Mouse (Mus musculus) layer of hippocampus, adult 8-10 months (tissue): ENCODE results near the gene Eno4. TPM values are rescaled to one million over a fixed set of nuclear protein-coding genes. Genes with fewer than 3 reads are reported as not detected.

Experiments used
- DNase-seq, 2 experiments: peaks; one replicate each; pipeline ENCODE4 v3.0.0; 2022; ENCODE audit warnings: low spot score in 2 of 2
- microRNA-seq, 2 experiments: library from miRNA; unstranded; fragments of <30 nt; microRNA quantifications; one replicate each; pipeline ENCODE4 v1.2.0; 2022
- total RNA-seq, 4 experiments: library from RNA; stranded (reverse); gene quantifications; 2 replicates each; pipeline ENCODE4 v1.2.4; 2022

Gene Eno4
- total RNA-seq, 4 experiments from 2014 or later, result 1.8 to 2.2 (median 1.9) TPM

DNA sequence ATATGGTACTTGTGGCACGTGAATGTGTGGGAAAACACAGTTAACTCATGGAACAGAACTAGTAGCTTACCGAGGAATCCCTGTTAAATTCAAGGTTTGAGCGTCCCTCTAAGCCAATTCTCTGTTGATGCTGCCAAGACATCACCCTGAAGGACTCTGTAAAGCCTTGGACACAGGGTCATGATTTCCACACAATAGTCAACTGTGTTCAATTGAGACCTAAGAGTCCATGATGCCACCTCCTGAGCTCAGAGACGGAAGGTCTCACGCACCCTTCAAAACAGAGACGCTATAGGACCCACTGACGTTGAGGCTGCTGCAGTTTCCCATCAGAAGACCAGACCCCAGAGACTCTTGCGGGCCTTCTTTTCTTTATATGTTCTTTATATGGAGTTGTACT, 30.9 kb downstream of the Eno4 start:
- no peak for DNase-seq

DNA sequence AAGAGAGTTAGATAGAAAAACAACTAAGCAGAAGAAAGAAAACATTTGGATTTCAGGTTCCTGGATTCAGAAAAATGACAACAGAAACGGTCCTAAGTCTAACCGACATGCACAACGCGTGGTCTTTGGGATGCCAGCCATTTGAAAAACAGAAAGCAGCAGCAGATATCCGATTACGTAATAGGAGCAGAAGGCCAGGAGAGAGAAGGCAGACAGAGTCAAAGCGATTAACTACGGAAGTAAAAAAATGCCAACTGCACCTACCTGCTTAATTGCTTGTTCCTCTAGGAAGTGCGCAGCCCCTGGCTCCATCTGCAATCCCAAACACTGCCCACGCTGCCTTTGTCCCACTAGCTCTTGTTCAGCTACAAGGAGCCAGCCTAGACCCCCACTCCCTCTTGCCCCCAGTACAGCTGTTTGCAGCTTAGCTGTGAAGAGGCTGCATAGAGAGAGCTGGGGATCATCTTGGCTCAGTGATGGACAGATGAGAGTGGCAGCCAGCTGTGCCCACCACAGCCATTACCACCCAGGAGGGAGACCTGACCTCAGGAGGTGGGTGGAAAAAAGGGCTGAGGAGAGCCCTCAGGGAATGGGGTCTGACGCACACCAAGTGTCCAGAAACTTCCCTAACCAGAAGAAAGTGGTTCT, 32.1 kb downstream of the Eno4 start:
- peak in 1 of 2 experiments; percentile 15 for DNase-seq

DNA sequence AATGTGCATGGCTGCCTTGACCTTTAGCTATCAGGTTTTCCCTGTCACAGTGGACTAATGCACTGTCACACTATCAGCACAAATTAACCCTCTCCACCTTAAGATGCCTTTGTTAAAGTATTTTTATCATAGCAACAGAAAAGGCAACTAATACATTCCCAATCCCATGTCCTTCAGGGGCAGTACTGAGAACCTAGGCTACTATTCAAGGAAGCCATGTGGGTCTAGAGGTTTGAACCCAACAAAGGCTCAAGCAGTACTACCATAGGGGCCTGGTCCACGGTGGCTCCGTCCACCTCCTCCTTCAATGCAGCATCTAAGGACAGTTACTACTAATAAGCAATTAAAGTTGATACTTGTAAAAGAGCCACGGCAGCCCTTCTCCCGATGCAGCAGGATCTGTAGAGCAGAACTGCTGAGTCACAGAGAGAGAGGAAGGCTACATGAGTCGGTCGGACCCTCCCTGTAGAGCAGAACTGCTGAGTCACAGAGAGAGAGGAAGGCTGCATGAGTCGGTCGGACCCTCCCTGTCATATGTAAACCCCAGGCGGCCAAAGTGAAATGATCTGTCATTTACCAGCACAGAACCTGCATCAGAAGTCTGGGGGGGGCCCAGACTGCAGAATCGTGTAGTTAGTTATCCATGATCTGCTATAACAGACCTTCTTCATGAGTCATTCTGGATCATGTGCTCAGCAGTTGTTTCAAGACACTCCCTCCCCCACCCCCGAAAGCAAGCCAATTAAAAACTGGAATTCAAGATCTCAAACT, 35.4 kb downstream of the Eno4 start:
- DNase-seq, result peak; percentile 38 to 55

DNA sequence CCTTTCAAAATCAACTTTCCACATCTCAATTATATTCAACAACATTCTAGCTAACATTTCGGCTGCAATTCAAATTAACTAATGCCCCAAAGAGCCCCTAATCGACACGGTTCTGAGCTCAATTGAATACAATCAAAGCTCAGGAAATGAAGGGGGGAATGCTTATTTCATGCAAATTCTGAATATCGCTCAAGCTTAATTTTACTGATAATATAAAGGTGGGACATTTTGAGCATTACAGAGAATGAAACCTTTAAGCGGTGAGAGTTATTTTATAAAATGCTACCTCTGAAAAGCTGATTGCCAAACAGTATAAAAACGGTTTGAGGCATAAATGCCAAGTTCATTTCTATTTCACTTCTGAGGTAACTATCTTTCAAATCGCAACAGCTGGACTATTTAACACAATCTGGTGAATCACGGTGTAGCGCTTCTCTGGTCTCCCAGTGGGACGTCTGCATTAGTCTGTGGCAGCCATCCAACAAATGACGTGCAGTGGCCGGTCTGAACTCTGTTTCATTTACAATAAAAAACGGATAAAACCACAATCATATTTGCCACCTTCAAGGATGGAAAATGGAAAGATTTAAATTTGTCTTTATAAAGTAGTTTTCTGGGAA, 36.3 kb downstream of the Eno4 start:
- DNase-seq, result no peak

DNA sequence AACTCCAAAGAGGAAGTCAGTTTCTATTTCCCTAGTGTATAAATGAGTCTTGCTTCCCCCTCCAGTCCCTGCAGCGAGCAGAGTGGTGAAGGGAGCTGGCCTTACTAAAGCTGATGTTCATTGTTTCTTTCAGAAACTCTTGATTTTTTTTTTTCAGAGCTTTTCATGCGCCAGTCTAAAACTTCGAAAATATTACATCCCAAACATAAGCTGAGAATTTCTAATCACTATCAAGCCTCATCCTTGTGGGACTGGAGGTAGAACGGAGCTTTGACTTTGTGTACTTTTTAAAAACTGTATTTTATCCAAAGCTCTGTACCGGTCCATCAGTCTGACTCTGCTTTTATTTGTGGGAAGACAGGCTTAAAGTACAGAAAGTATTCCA, 36.8 kb downstream of the Eno4 start:
- DNase-seq, result no peak

DNA sequence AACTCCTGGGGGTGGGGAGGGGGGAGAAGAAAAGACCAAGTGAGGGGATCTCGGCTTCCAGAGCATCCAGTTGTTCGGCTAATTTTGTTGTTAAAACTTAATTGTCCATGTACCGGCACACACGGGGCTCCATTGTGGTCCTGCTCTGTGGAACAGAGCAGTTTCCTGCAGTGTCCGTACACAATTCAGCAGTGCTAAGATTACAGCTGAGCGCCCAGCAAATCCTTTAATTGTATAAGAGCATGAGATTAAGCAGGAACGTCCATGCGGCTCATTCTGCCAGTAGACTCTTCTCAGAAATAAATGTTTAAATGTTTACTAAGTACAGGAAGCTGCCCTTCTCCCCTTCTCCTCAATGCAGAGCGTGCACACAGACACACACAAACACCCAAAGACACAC, 38.3 kb downstream of the Eno4 start:
- DNase-seq, result no peak

DNA sequence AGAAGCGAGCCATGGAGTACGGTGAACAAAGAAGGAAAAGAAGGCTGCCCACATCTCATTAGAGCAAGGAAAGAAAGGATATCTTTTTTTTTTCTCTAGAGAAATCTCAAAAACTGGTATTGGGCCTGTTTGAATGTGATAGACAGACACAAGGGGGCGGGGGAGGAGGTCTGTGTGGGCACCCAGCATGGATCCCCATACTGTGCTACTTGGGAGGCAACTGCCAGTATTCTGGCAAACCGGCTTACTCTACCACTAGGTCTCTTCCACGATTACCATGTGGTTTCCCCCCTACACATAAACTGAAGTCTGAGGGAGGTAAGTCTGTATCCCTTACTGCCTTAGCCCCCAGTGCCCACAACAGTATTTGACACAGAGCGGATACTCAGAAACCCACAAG, 59.6 kb downstream of the Eno4 start:
- peak in 1 of 2 experiments; percentile 21 for DNase-seq

DNA sequence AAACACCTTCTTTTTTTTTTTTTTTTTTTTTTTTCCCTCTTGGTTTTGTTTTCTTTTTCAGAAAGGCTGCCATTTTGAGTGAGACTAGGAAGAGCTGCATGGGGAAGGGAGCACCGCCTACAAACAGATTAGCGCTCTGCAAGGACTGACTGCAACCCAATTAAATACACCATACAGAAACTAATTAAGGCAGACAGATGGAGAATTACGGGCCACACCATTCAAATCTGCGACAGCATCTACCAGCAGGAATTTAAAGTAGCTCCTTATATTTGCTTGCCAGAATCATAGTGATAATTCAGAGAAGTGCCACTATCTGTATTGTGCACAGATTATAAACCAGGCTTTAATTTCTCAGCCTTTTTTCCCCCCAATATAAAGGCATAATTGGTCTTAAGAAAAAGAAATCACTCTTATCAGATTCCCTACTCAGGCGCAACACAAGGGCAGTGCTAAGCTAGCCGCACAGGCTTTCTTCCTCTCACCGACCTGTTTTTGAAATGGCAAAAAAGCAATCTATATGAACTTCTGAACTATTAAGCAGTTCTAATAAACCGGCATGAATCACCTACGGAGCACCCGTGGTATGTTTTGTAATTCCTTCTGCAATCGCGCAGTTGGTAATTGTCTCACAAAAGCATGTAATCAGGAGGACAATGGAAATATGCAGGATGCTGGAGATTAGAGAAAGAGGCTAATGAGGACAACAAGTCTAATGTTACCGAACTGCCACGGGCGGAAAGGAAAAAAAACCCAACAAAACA, 63.5 kb downstream of the Eno4 start:
- DNase-seq, result peak; percentile 61 to 64

DNA sequence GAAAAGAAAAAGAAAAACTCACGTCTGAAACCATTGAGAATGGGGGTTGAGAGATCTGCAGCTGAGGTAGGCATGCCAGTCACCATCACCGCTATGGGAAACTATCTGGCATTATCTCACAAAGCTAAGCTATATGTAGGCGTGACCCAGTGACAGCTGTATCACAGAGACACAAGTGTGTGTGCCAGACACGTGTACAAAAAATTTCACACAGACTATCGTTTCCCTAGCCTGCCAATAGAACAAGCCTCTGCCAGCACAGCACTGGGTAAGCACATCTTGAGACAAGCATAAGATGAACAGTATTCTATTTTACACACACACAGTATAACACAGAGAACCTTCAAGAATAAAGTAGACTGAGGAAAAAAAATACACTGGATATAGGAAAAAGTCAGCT, 67.6 kb downstream of the Eno4 start:
- no peak for DNase-seq

Small RNA genes within 50 kb of the gene (microRNA-seq; reads per million reads assigned to microRNA genes)
- gene Mir3086, result 21.5 to 24.9 reads per million in 2 experiments

Other genes starting within 250 kb of the Eno4 start
- not detected for gene Pnliprp1, start 214.5 kb upstream of the Eno4 start, total RNA-seq
- gene Pnliprp2, start 183.7 kb upstream of the Eno4 start, total RNA-seq, result under 1 TPM; 0.20 to 0.49 (median 0.23) TPM
- under 1 TPM in 1 of 4 experiments, not detected in 3; 0.33 TPM for gene 1700019N19Rik, start 149.0 kb upstream of the Eno4 start, total RNA-seq
- 100 to 1,000 TPM; 203 to 270 (median 244) TPM for gene Hspa12a, start 229 bp downstream of the Eno4 start, total RNA-seq
- 10 to 100 TPM; 24.6 to 29.8 (median 26.3) TPM for gene Shtn1, start 132.7 kb downstream of the Eno4 start, total RNA-seq
- 1 to 10 TPM in 2 of 4 experiments, under 1 TPM in 1, not detected in 1; 0.86 to 1.3 (median 1.0) TPM for gene Vax1, start 226.6 kb downstream of the Eno4 start, total RNA-seq